Mouse (Mus musculus): ENCODE measurements around the gene Mettl8.

Mettl8 gene

GRCm38 (mm10) chr2:70932965-70933364 lies 122.4 kb downstream of the Mettl8 start:
- peak; percentile 48 for DNase-seq (ENCODE audit: low read depth, low spot score)

- DNase-seq (ENCODE audit: low read depth, low spot score) = peak; percentile 44
Observed at GRCm38 (mm10) chr2:70930631-70931288, 124.6 kb downstream of the Mettl8 start.

- peak; percentile 20 for DNase-seq (ENCODE audit: low read depth, low spot score)
Observed at GRCm38 (mm10) chr2:70929714-70930113, 125.7 kb downstream of the Mettl8 start.

GRCm38 (mm10) chr2:70924049-70924448 lies 131.3 kb downstream of the Mettl8 start:
- no peak for DNase-seq (ENCODE audit: low read depth, low spot score)

GRCm38 (mm10) chr2:70922814-70923213 lies 132.6 kb downstream of the Mettl8 start:
- DNase-seq (ENCODE audit: low read depth, low spot score) = no peak

- DNase-seq (ENCODE audit: low read depth, low spot score) = no peak
Observed at GRCm38 (mm10) chr2:70920937-70921596, 134.3 kb downstream of the Mettl8 start.

- DNase-seq (ENCODE audit: low read depth, low spot score) = peak; percentile 17
Observed at GRCm38 (mm10) chr2:70919913-70920522, 135.4 kb downstream of the Mettl8 start.

- no peak for DNase-seq (ENCODE audit: low read depth, low spot score)
Observed at GRCm38 (mm10) chr2:70918516-70918915, 136.9 kb downstream of the Mettl8 start.
